Mouse (Mus musculus) lung, adult 18-20 months (tissue): ENCODE results near the gene Aff1.
A peak's percentile ranks its signal among the peaks of the same experiment; 100 is the strongest.

Source experiments
- DNase-seq, 2 experiments: peaks; one replicate each; pipeline ENCODE4 v3.0.0; 2022; ENCODE audit warnings: mixed read lengths in 2 of 2

Gene Aff1

GRCm38 (mm10) chr5:103807637-103808312 lies 115.6 kb downstream of the Aff1 start:
- no peak for DNase-seq

GRCm38 (mm10) chr5:103809674-103810330 lies 117.6 kb downstream of the Aff1 start:
- DNase-seq, result no peak

DNA sequence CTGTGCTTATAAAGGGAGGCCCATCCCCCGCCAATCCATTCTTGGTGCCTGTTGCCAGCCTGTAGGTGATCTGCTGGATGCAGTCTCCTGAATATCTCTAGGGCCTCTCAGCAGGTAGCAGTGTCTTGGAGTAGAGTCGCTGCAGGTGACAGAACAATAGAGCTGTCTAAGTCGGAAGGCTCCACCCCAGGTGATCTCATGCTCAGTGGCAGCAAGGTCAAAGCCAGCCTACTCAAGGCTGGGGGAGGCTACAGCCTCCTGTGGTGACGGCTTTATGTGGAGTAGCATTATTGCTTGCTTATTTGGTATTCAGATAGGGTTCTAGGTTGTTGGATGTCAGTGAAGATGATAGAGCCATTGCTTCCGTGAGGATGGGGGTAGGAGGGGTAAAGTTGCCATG lies 121.1 kb downstream of the Aff1 start:
- DNase-seq, result no peak

GRCm38 (mm10) chr5:103813997-103814542 lies 121.9 kb downstream of the Aff1 start:
- DNase-seq, result no peak

- peak; percentile 61 to 68 for DNase-seq
These were observed 122.5 kb downstream of the Aff1 start for GRCm38 (mm10) chr5:103814551-103815248.

- DNase-seq, result no peak
These were observed 123.1 kb downstream of the Aff1 start for GRCm38 (mm10) chr5:103815249-103815617.

DNA sequence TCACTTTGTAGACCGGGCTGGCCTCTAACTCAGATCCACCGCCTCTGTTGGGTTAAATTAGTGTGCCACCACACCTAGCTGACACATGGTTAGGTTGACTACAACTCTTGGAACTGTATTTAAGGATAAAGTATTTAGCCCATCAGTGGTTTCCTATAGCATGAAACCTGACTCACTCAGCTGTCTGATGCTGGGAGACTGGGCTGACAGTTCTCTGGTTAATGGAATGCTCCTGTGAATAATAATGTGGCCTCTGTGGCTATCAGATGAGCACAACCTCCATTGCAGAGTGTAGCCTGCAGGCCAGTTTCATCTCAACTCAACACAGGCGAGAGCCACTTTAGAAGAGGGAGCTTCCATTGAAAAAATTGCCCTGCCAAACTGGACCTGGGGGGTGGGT lies 124.5 kb downstream of the Aff1 start:
- no peak for DNase-seq

DNA sequence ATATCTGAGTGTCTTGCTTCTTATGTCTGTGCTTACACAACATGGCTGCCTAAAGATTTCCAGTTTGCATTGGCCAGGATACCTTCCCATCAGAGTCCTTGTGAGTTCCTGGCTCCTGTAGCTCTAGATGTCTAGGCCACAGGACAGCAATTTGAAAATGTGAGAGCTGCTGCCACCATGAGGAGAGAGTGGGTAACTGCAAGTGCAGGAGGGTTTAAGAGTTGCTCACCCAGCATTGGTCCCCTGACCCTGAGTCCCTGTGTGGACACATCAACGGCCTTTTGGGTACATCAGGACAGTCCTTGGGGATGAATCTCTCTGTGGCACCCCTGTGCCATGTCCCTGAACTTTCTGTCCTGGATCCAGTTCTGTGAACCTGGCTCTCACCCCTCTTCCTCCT lies 125.6 kb downstream of the Aff1 start:
- DNase-seq, result peak; percentile 81 to 84

DNA sequence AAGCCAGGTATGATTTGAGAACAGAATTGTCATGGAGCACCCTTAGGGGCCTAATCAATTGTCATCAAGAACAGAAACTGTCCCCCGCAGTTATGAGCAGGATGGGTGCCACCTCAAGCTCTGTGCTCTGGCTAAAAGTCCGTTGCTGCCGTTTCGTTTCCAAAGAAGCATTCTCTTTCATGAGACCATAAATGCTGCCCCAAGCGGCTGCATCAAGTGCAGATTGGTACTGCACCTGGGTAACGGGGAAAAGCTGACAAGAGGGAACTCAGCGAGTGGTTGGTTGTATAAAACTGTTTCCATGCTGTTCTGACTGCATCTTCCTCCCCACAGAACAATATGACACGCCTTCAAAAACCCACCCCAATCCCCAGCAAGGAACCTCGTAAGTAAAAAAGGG lies 126.4 kb downstream of the Aff1 start:
- DNase-seq, result no peak

- DNase-seq, result no peak
These were observed 127.5 kb downstream of the Aff1 start for GRCm38 (mm10) chr5:103819674-103820073.

DNA sequence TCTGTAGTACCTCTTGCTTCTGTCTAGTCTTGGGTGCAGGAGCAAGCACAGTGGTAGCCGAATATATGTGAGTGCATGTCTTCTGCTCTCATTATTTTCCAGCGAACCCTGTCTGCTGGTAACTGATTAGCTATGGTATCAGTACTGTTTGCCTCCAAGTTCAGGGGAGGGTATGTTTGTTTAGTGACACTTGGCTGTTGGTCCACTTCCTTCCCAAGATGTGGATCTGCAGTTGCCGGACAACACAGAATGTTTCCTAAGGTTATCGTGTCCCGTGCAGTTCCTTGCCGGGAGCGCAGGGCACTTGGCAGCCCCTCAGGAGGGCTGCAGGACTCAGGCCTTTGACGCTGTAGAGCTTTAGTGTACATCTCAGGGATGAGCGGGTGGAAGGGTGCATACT lies 128.9 kb downstream of the Aff1 start:
- DNase-seq, result peak; percentile 52 to 78

DNA sequence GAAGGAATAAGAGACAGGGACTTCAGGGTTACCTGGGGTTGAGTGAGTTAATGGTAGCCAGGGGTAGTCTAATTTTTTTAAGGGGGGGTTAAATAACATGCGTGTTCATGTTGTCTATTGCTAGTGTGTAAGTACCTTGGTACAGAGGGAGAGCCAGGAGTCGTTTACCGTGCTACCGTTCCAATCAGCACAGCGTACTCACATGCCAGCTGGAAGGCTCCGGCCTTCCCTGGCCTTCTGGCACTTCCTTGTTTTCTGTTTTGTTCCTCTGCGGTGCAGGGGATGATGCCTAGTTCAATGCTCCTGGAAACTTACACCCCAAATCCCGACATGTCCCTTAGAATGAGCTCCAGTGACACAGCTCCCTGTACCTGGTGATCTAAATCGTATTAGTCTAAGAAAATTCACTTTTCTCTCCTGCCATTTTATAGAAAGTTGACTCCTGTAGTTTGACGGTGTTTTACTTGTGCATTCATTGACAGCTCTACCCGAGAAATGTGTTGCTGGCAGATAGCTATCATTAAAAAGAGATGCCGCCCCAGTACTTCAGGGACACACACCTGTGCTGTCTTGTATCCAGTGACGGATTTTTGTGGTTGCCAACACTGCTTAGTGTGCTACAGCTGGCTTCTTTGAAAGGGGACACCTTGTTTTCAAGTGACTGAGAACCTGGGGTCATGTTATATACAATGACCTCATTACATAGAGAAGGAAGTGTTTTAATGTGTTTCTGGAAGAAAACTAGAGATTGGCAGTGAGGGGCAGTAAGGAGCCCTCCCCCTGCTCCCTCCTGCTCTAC lies 129.5 kb downstream of the Aff1 start:
- DNase-seq, result no peak

DNA sequence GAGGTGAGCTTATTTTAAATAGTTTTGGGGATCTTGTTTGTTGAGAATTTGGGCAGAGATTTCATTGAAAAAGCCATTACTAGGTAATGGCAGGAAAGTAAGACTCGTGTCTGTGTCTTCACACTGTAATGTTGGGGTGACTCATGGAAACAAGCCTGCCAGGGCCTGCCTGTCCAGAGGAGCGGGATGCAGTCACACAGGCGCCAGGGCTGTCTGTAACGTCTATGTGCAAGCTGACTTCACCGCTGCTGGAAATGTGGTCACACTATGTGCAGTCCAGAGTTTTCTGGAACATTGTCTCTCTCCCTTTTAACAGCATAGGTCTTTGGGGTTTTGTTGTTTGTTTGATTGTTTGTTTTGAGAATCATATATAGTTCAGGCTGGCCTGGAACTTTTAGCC lies 130.8 kb downstream of the Aff1 start:
- no peak for DNase-seq

DNA sequence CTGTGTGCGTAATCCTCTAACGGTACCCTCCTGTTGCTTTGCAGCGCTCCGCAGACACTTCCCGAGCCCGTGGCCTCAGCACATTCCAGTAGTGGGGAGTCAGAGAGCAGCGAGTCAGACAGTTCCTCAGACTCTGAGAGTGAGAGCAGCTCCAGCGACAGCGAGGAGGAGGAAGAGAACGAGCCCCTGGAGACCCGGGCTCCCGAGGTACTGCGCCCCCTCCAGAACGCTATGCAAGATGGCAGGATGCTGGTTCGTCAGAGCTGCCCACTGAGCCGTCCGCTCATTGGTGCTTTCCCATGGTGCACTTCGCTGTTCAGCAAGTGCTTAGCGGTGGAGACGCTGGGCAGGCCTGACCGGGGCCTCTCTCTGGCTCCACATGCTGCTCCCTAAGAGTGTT lies 136.1 kb downstream of the Aff1 start:
- no peak for DNase-seq

- DNase-seq, result no peak
These were observed 136.6 kb downstream of the Aff1 start for GRCm38 (mm10) chr5:103828729-103829128.

DNA sequence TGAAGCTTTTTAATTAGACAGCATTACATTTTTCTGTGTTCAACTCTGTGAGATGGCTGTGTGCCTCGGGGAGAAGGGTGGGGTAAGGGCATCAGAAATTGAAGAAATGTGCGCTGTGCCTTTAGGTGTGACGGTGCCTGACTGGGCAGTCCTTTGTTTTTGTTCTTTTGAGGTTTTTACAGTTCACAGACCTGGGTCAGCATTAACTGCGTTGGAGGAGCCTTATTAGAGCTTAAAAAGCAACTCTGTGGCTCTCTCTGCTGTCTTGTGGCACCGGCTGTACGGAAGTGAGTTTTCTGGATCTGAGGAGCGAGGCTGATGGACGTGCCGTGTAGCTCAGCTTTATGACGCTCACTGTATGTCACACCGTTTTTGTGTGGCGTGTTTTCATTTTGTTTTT lies 137.0 kb downstream of the Aff1 start:
- no peak for DNase-seq

GRCm38 (mm10) chr5:103830886-103831285 lies 138.7 kb downstream of the Aff1 start:
- DNase-seq, result no peak

GRCm38 (mm10) chr5:103835471-103836147 lies 143.4 kb downstream of the Aff1 start:
- DNase-seq, result no peak

DNA sequence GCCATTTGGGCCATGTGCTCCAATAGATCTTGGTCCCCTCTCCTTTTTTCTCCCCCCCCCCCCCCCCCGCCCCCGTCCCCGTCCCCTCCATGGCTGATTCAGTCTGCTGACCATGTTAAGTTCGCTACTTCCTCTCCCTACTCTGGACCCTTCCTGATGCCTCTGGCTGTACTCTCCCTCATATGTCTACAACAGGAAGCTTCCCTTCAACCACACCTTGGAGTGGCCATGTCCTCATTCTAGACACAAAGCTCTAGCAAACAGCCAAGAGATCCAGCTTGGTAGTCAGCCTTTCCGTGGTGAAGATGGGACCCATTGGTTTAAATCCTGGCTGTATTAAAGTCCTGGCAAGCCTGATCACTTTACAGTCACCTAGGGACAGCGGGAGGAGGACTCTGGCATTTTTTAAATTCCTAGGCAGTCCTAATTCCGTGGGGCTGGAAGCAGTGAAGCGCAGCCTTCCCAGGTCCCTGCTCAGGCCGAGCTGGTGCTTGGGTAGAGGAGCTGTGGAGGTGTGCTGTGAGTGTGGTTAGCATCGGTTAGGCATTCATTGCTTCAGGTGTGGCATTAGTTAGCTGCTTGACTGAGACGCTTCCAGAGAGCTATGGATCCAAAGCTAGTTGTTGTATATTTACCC lies 144.1 kb downstream of the Aff1 start:
- no peak for DNase-seq

- DNase-seq, result peak; percentile 90 to 93
These were observed 146.5 kb downstream of the Aff1 start for GRCm38 (mm10) chr5:103838550-103839264.

GRCm38 (mm10) chr5:103839265-103839626 lies 147.1 kb downstream of the Aff1 start:
- DNase-seq, result peak in 1 of 2 experiments; percentile 38
